Mouse (Mus musculus): Measurements from ENCODE around the gene Pde4d. TPM values are rescaled to one million over a fixed set of nuclear protein-coding genes. Genes with fewer than 3 reads are reported as not detected.
A peak's percentile ranks its signal among the peaks of the same experiment; 100 is the strongest.

The Pde4d gene
- total RNA-seq, 2 experiments from 2014 or later: 36.9 to 46.8 TPM

DNA sequence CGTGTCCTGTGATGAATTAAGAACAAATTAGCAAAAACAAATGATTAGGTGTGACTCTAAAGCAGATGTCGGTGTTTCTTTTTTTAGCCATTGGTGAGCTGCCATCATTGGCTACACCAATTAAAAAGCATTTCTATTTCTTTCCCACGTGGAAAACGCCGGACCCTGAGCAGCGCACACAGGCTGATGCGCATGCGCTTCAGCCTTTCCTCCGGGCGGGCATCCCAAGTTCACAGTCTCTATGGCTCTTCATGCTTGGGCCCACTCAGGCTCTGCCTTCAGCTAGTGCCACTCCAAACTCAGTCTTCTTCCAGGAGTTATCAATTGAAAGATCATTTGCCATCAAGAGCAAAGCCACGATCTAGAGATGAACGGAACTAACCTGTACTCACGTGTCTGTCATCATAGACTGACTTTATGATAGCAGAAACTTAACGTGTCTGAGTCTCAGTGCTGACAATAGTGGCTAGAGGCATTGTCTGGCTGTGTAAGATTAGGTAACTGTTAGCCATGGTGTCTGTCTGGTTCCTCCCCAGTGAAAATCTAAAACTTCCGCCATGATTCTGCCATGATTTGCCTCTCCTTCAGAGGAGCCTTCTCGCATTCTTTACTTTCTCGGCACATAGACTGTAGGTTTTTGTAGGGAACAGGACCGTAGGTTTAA, 1175.8 kb downstream of the Pde4d start:
- DNase-seq: no peak
- intact Hi-C loops (cut with DNase I): no loop called here

GRCm38 (mm10) chr13:109627265-109627664, 1177.5 kb downstream of the Pde4d start:
- DNase-seq: no peak
- intact Hi-C loops (cut with DNase I): no loop called here

GRCm38 (mm10) chr13:109628606-109629005, 1178.9 kb downstream of the Pde4d start:
- intact Hi-C loops (cut with DNase I): no loop called here
- no peak for DNase-seq

DNA sequence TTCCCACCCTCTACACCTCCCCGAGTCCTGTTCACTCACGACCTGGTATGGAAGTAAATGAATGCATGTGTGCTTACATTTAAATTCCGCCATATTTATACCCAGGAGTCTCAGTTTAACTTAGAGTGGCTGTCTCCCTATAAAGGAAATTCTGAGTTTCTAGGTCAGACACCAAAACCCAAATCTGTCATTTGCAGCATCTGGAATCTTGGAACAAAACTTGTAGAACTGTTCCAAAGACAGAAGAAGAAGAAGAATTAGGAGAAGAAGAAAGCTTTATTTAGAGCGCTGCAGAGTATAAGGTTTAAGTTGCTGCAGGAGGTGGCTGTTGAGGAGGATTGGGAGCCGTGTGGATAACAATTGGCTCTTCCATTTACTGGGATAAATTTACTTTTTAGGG, 1179.5 kb downstream of the Pde4d start:
- no peak for DNase-seq
- intact Hi-C loops (cut with DNase I): no loop called here

DNA sequence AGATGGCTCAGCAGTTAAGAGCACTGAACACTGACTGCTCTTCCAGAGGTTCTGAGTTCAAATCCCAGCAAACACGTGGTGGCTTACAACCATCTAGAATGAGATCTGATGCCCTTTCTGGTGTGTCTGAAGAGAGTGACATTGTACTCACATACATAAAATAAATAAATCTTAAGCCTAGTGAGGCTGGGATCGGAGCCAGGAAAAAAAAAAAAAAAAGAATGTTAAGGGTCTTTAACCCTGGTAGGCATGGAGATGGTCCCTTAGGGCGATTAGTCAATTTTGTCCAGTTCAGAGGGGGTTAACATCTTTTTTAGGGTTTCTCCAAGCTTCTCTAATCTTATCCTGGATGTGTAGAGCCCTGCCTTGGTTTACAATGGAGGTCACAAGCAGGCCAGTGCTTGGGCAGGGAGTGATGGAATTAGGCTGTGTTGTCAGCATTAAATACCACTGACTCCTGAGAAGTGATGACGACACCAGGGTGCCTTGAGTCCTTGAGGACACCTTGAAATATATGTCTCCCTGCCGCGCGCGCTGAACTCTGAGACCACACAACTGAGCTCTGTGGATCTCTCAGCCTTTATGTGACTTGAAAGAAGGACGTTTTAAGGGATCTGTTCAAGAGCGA, 1181.8 kb downstream of the Pde4d start:
- intact Hi-C loops (cut with DNase I): no loop called here

GRCm38 (mm10) chr13:109632387-109633036, 1182.8 kb downstream of the Pde4d start:
- intact Hi-C loops (cut with DNase I): no loop called here
- peak; percentile 16 to 26 for DNase-seq

More for the DNA sequence above, 1181.8 kb downstream of the Pde4d start:
- DNase-seq: no peak

DNA sequence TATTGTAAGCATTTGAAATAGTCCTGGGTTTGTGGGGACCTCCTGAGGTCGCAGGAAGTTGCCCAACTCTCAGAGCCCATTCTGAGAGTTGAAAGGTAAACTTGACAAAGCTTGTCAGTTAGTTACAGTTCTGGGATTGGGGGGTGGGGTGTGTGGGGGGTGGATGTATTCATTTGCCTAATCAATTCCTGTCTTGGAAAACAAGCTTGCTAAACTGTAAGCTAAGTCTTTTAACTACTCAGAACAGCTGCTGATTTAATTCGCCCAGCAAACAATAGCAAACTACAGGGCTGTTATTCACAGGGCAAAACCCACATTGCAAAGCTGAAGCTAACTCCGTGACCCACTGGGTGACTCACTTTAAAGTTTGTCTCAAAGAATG, 1183.3 kb downstream of the Pde4d start:
- intact Hi-C loops (cut with DNase I): no loop called here
- no peak for DNase-seq

- intact Hi-C loops (cut with DNase I): no loop called here
- no peak for DNase-seq
Measured at GRCm38 (mm10) chr13:109635901-109636520, 1186.3 kb downstream of the Pde4d start.

DNA sequence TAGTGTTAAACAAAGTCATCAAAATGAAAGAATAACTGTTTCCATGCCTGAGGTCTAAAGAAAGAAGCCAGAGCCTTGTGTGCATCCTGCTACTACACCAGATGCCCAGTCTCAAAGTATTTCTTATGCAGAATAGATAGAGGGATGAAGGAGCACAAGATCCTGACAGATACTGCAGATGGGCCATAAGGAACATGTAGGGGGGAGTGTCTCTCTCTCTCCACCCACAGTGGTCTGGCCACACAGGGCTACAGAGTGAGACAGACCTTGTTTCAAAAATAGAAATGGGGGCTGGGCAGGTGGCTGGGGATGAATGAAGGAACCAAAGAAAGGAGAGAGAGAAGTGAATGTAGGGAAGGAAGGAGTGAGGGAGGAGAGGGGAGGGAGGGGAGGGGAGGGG, 1188.5 kb downstream of the Pde4d start:
- intact Hi-C loops (cut with DNase I): no loop called here
- no peak for DNase-seq

- intact Hi-C loops (cut with DNase I): no loop called here
- no peak for DNase-seq
Measured at GRCm38 (mm10) chr13:109639286-109639685, 1189.5 kb downstream of the Pde4d start.

- no peak for DNase-seq
- intact Hi-C loops (cut with DNase I): no loop called here
Measured at GRCm38 (mm10) chr13:109641562-109641961, 1191.8 kb downstream of the Pde4d start.

GRCm38 (mm10) chr13:109643419-109643818, 1193.7 kb downstream of the Pde4d start:
- intact Hi-C loops (cut with DNase I): no loop called here
- DNase-seq: no peak

GRCm38 (mm10) chr13:109644086-109644485, 1194.3 kb downstream of the Pde4d start:
- DNase-seq: no peak
- intact Hi-C loops (cut with DNase I): no loop called here

GRCm38 (mm10) chr13:109645284-109645909, 1195.6 kb downstream of the Pde4d start:
- intact Hi-C loops (cut with DNase I): no loop called here
- DNase-seq: no peak

- intact Hi-C loops (cut with DNase I): no loop called here
- DNase-seq: no peak
Measured at GRCm38 (mm10) chr13:109645910-109646284, 1196.1 kb downstream of the Pde4d start.

DNA sequence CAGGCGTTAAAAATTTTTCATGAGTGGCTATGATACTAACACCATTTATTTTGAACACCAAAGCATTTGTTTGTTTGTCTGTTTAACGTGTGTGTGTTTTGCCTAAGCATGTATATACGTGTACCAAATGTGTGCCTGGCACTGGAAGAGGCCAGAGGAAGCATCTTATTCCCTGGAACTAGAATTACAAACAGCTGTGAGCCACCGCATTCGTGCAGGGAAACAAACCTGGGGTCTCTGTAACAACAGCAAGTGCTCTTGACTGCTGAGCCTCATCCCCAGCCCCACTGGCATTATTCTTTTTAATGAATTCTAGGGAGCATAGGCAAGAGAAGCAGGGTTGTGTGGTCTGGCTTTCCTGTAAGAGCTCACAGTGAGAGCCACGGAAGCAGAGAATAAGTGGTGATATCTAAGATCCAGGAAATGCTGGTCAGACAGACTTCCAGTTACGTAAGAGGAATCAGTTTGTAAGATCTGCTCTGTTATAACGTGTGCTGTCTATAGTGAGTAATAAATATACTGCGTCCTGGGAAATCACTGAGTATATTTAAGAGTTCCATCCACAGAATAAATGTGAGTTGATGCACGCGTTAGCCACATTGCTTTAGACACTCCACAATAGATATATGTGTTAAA, 1197.0 kb downstream of the Pde4d start:
- no peak for DNase-seq
- intact Hi-C loops (cut with DNase I): no loop called here

- intact Hi-C loops (cut with DNase I): no loop called here
- no peak for DNase-seq
Measured at GRCm38 (mm10) chr13:109647479-109648199, 1197.9 kb downstream of the Pde4d start.

DNA sequence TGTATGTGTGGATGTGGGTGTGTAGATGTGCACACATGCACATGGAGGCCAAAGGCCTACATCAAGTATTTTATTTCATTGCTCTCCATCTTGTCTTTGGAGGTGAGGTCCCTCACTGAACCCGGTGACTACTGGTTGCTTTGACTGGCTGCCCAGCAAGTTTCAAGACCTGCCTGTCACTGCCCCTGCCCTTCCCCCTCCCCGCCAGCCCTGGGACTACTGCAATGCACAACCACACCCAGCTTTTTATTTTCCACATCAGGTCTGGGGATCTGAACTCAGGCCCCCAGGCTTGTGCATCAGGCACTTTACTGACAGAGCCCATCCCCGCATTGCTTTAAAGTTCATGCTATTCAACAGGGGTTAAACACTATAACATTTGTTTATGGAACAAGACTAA, 1198.6 kb downstream of the Pde4d start:
- no peak for DNase-seq
- intact Hi-C loops (cut with DNase I): no loop called here

- DNase-seq: no peak
- intact Hi-C loops (cut with DNase I): no loop called here
Measured at GRCm38 (mm10) chr13:109651790-109652605, 1202.2 kb downstream of the Pde4d start.

Data from heart, postnatal 14 days (tissue).